Mouse (Mus musculus) thymus, postnatal 0 days (tissue): Measurements from ENCODE around the gene Olfr250. TPM values are rescaled to one million over a fixed set of nuclear protein-coding genes. Genes with fewer than 3 reads are reported as not detected.
"Not testable (repeated sequence)": the region's sequence is repeated elsewhere in the genome, so short reads cannot be mapped to it uniquely, and the experiment has no call there.

ENCODE experiments used
- DNase-seq: peaks from one replicate; pipeline ENCODE4 v3.0.0-alpha.2; 2015; ENCODE audit warnings: low spot score
- polyA plus RNA-seq: library from polyadenylated mRNA; unstranded; fragments of >200 nt; fragmentation: Nextera tagmentation; extraction: Ambion mirVana; gene quantifications from 2 replicates; pipeline ENCODE4 v1.2.1, GENCODE M21; 2015

Gene Olfr250
- polyA plus RNA-seq: not detected in 2 replicates

DNA sequence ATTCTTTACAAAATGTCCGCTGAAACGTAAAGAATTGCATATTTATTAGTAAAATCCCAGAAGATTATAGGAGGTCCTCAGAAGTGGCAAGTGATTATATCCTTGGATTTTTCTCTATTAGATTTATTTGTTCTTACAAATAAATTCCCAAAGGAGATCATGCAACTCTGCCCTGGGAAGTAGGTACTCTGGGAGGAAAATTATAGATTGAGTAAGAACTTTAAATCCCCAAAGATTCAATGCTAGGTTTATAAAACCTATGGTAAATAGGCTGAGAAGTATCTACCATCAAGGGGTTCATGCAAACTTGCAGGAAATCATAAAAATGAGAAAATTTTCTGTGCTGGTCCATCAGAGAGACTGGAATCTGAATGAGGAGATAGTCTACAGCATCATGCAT, at the start of gene Olfr250:
Gene Olfr250, plus strand, starts transcription at position 301 of the 400 bp plus-strand sequence.
- no peak for DNase-seq

DNA sequence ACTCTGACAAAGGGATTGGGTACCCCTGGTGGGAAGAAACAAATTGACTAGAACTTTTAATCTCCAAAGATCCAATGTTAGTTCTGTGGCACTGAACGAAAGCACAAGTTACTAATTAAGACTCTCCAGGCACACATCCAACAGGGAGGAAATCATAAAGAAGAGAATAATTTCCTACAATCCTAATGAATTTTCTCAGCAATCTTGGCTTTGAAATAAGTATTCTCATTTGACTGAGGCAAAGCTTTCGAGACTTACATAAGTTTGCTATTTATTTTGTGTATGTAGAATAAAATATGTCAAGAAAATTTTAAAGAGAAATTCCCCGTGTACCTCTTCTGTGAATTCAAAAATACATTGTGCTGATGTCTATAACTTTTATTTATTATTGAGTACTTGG, 37.9 kb upstream of the Olfr250 start, which contains the start of gene Olfr25:
Gene Olfr25, plus strand, starts transcription at position 301 of the 400 bp plus-strand sequence.
- no peak for DNase-seq

DNA sequence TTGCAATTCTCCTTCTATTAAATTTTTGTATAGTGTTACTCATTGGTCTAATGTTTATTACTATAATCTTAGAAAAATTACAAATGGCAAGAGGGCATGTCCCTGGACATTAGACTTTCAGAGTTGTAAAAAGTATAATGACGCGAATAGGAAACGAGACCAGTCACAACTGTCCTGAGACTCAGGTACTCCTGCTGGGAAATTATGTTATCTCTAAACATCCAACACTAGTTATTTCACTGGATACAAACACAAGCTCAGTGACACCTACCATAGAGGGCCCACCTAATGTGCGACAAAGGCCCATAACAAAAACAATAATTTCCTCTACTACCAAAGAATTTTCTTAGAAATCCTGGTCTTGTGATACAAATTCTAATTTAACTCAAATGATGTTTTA, 18.6 kb upstream of the Olfr250 start, which contains the start of gene Olfr898:
Gene Olfr898, plus strand, starts transcription at position 301 of the 400 bp plus-strand sequence.
- no peak for DNase-seq

DNA sequence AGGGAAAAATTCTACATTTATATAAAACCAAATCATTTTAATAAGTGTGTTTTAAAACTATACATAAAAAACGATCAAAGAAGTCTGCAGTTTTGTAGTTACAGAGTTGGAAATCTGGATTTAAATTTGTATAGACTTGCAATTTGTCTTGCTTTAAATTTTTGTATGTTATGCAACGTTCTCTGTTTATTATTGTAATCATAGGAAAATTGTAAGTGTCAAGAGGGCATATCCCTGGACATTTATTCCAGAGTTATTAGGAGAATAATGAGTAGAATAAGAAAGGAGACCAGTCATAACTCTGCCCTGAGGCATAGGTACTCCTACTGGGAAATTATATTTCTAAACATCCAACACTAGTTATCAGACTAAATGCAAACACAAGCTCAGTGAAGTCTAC, 10.1 kb downstream of the Olfr250 start, which contains the start of gene Olfr251:
Gene Olfr251, plus strand, starts transcription at position 301 of the 400 bp plus-strand sequence.
- no peak for DNase-seq

DNA sequence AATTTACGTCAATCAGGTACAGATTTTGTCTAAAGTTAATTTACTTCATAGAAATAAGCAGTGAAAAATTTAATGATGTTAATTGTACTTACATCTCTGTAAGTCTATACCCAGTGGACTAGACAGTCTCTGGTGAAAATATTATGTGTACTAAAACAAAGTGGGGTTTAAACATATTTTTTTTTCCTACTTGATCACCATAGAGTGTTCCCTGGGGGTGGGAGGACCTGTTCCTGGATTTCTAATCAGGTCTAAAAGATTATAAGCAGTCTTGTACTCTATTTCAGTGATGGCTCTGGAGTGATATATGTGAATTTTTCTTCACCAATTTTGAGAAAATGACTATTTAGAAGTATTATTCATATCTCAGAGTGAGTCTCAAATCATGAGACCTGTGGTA, 34.7 kb downstream of the Olfr250 start, which contains the start of gene Olfr147:
Gene Olfr147, plus strand, starts transcription at position 301 of the 400 bp plus-strand sequence.
- DNase-seq: no peak

DNA sequence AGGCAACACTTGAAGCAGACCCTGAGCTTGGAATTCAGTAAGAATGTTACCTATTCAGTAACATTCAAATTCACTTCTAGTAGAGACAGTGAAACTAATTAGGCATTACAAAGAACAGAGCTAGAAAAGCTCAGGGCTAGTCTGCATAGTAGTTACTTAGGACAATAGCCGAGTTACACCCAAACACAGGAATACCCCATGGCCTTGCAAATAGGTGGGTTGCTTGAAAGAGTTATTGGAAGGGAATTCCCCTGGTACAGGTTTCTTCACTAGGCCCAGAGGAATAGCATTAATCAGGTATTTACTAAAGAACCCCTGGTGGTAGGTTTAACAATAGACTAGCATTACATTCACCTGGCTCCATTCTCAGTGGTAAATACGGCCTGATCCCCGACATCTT, 40.8 kb downstream of the Olfr250 start:
- DNase-seq: not testable (repeated sequence)

DNA sequence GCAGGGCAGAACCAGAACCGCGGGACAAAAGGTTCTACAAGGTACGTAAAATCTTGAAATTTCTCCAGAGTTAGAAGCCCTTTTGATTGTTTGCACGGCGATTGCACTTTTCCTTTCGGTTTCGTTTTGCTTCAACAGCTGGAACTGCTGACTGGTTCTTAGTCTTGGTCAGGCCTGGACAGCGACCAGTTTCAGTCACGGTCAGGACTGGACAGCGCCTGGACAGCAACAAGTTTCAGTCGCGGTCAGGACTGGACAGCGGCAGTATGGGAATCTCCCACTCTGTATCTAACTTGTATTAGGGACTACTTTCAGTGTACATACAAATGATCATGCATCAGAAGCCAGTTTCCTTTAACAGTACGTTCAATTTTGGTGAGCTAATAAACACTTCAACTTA, 46.8 kb downstream of the Olfr250 start:
- DNase-seq: not testable (repeated sequence)

Other genes with a start within 250 kb of the Olfr250 start
- not detected in 2 replicates for gene Olfr890, start 224.4 kb upstream of the Olfr250 start, polyA plus RNA-seq
- gene Olfr891, start 186.1 kb upstream of the Olfr250 start, polyA plus RNA-seq: not detected in 2 replicates
- gene Olfr893, start 158.5 kb upstream of the Olfr250 start, polyA plus RNA-seq: not detected in 2 replicates
- gene Olfr894, start 148.8 kb upstream of the Olfr250 start, polyA plus RNA-seq: not detected in 2 replicates
- gene Olfr143, start 114.1 kb upstream of the Olfr250 start, polyA plus RNA-seq: not detected in 2 replicates
- gene Olfr895, start 99.0 kb upstream of the Olfr250 start, polyA plus RNA-seq: not detected in 2 replicates
- not detected in 2 replicates for gene Olfr896-ps1, start 75.8 kb upstream of the Olfr250 start, polyA plus RNA-seq
- not detected in 2 replicates for gene Olfr25, start 37.8 kb upstream of the Olfr250 start, polyA plus RNA-seq
- gene Olfr898, start 18.5 kb upstream of the Olfr250 start, polyA plus RNA-seq: not detected in 2 replicates
- gene Olfr251, start 10.2 kb downstream of the Olfr250 start, polyA plus RNA-seq: not detected in 2 replicates
- gene Olfr147, start 34.8 kb downstream of the Olfr250 start, polyA plus RNA-seq: not detected in 2 replicates
- not detected in 2 replicates for gene Olfr901, start 62.6 kb downstream of the Olfr250 start, polyA plus RNA-seq
- gene Olfr902, start 80.8 kb downstream of the Olfr250 start, polyA plus RNA-seq: not detected in 2 replicates
- gene Olfr904, start 96.2 kb downstream of the Olfr250 start, polyA plus RNA-seq: not detected in 2 replicates
- not detected in 2 replicates for gene Olfr905, start 104.2 kb downstream of the Olfr250 start, polyA plus RNA-seq
- not detected in 2 replicates for gene Olfr906, start 120.2 kb downstream of the Olfr250 start, polyA plus RNA-seq
- not detected in 2 replicates for gene Olfr907, start 128.9 kb downstream of the Olfr250 start, polyA plus RNA-seq
- gene Olfr911-ps1, start 154.7 kb downstream of the Olfr250 start, polyA plus RNA-seq: not detected in 2 replicates
- gene Olfr910, start 171.0 kb downstream of the Olfr250 start, polyA plus RNA-seq: not detected in 2 replicates
- not detected in 2 replicates for gene Olfr912, start 213.3 kb downstream of the Olfr250 start, polyA plus RNA-seq
- gene Olfr913, start 225.9 kb downstream of the Olfr250 start, polyA plus RNA-seq: not detected in 2 replicates
- not detected in 2 replicates for gene Olfr914, start 238.2 kb downstream of the Olfr250 start, polyA plus RNA-seq